Mouse (Mus musculus) lung, embryonic 15.5 days (tissue): ENCODE data around the gene Atf3. TPM values are rescaled to one million over a fixed set of nuclear protein-coding genes. Genes with fewer than 3 reads are reported as not detected.

Experiments used
- ATAC-seq: fragments of 200-750 bp; cut with Nextera tagmentation; 2 replicates; pipeline ENCODE4 v1.8.0; 2017; ENCODE audit warnings: moderate number of reproducible peaks, borderline replicate concordance; ENCODE audit not compliant: low FRiP score, low TSS enrichment; ENCODE audit errors: extremely low read depth
- H3K27ac ChIP-seq: fragments of 300-500 bp; sonication (generic); 2 replicates; pipeline ENCODE4 v1.5.1; 2015; ENCODE audit warnings: moderate library complexity, mild to moderate bottlenecking, inconsistent platforms
- H3K27me3 ChIP-seq: fragments of 300-500 bp; sonication (generic); 2 replicates; pipeline ENCODE4 v1.6.1; 2015; ENCODE audit warnings: inconsistent platforms
- H3K36me3 ChIP-seq: fragments of 300-500 bp; sonication (generic); 2 replicates; pipeline ENCODE4 v1.6.1; 2015; ENCODE audit warnings: inconsistent platforms
- H3K4me1 ChIP-seq: fragments of 300-500 bp; sonication (generic); 2 replicates; pipeline ENCODE4 v1.6.1; 2015; ENCODE audit warnings: inconsistent platforms
- H3K4me2 ChIP-seq: fragments of 300-500 bp; sonication (generic); 2 replicates; pipeline ENCODE4 v1.6.1; 2015; ENCODE audit warnings: inconsistent platforms, mild to moderate bottlenecking, moderate library complexity
- H3K4me3 ChIP-seq: fragments of 300-500 bp; sonication (generic); 2 replicates; pipeline ENCODE4 v1.5.1; 2015; ENCODE audit warnings: mild to moderate bottlenecking, inconsistent platforms
- H3K9ac ChIP-seq: fragments of 300-500 bp; sonication (generic); 2 replicates; pipeline ENCODE4 v1.6.1; 2015; ENCODE audit warnings: inconsistent platforms
- H3K9me3 ChIP-seq: fragments of 300-500 bp; sonication (generic); 2 replicates; pipeline ENCODE4 v1.6.1; 2016; ENCODE audit warnings: inconsistent platforms
- WGBS: fragments of 180-500 bp; shearing (Covaris S2); methylation state at CpG from one replicate; pipeline ENCODE4 v1.1.7; 2015; 5-methylcytosine and 5-hydroxymethylcytosine counted together
- polyA plus RNA-seq: library from polyadenylated mRNA; unstranded; fragments of >200 nt; fragmentation: Nextera tagmentation; extraction: Ambion mirVana; gene quantifications from 2 replicates; pipeline ENCODE4 v1.2.1, GENCODE M21; 2015

Atf3 gene
- polyA plus RNA-seq, 1 experiment from 2014 or later, result 4.1 TPM

DNA sequence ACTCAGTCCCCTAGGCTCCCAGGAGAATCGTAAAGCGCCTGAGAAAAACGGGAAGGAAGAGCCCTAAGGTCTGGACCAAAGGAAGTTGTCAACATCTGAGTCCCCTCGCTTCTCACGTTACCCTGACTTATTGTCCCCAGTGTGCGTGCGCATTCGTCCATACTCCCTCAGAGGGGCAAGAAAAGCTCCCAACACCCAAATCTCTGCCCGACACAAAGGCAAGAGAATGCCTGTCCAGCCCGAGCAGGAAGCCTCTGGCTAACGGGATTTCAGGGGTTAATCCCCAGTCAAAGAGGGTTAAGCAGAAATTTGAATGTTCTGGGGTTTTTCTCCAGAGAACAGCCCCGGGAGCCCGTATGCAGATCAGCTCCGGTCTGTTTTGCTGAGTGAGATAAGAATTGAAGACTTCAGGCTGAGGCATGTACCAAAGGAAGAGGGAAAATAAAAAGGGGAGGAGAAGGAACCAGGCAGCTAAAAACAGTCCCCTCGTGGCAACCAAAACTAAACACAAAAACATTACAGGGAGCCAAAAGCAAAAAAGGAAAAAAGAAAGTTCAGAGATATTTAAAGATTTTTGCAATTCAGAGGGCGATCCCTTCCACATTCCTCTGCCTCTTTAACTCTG, 32.0 kb downstream of the Atf3 start:
- no peak for ATAC-seq
- peaks cover 42% of the 10 kb centered on the region for H3K4me1 ChIP-seq
- under 1% methylated on average over 16 of the region's 16 CpGs for WGBS

DNA sequence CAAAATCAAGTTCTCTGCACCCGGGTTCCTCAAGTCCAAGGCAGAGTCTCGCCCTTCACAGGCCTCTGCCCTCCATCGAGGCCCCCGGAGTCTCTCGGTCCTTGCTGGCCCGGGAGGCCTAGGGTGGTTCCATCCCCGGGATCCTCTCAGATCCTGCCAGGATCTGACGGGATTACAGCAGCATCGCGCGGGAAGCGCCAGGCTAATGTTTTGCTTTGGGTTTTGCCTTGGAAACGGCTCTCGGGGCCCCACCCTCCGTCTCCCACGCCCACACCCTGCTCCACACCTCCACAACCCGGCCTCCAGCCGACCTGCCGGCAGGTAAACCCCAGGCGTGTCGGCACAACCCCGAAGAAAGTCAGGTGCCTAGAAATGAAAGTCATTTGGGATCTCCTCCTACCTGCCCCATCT, 33.0 kb downstream of the Atf3 start:
- 0 out of 2 replicates have a peak overlapping the region, but pooled peaks have one; percentile 21 for H3K9ac ChIP-seq
- peaks cover 46% of the 10 kb centered on the region for H3K4me1 ChIP-seq
- H3K9me3 ChIP-seq, result no peaks in the 10 kb centered on the region
- H3K4me2 ChIP-seq, result peak overlapping the region; percentile 99
- peak overlapping the region; percentile 60 for H3K4me3 ChIP-seq
- ATAC-seq, result no peak
- H3K27ac ChIP-seq, result no peak overlapping the region
- WGBS, result 0% methylated on average over 22 of the region's 22 CpGs
- peaks cover 63% of the 10 kb centered on the region for H3K27me3 ChIP-seq
- no peaks in the 10 kb centered on the region for H3K36me3 ChIP-seq

More for the DNA sequence above, 32.0 kb downstream of the Atf3 start:
- H3K9ac ChIP-seq, result peak overlapping the region; percentile 4; the same call in 1 of the 2 replicates
- H3K27ac ChIP-seq, result peak overlapping the region; percentile 46; the same call in 1 of the 2 replicates
- no peaks in the 10 kb centered on the region for H3K36me3 ChIP-seq
- no peaks in the 10 kb centered on the region for H3K9me3 ChIP-seq
- H3K27me3 ChIP-seq, result peaks cover 66% of the 10 kb centered on the region
- H3K4me2 ChIP-seq, result peak overlapping the region; percentile 99
- H3K4me3 ChIP-seq, result peak overlapping the region; percentile 60

DNA sequence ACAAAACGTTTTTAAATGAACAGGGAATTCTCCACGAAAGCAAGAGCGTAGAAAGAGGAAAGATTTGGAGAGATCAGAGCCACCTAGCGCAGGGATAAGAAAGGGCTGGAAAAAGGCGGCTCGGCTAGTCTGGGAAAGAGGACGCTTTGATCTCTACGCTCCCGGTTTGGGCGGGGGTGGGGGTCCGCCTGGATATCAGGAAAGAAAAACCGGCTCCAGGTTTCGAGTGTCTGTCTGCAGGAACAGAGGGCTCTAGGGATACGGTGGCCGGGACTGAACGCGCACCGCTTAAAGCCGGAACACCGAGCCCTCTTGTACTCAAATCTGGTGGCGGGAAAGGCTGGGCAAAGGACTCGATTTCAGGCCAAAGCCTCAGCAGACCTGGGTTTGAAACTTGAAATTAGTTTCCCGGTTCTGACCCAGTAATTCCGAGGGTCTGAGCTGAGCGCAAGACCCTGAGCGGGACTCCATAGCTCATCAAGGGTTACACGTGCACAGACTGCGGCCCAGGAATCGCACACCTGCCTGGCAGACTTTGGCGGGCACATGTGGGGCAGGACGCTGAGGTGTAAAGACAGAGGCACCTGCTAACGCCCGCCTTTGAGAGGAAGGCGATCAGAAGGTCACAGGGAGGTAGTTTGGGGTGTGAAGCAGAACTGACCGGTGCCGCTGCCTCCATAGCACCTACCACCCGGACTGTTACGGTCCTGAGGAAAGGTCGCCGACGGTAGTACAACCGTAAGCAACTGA, 33.6 kb downstream of the Atf3 start:
- H3K4me1 ChIP-seq, result peaks cover 48% of the 10 kb centered on the region
- peaks cover 61% of the 10 kb centered on the region for H3K27me3 ChIP-seq
- WGBS, result 2% methylated on average over 42 of the region's 42 CpGs
- 0 out of 2 replicates have a peak overlapping the region, but pooled peaks have one; percentile 21 for H3K9ac ChIP-seq
- no peaks in the 10 kb centered on the region for H3K36me3 ChIP-seq
- no peaks in the 10 kb centered on the region for H3K9me3 ChIP-seq
- peak overlapping the region; percentile 57 for H3K27ac ChIP-seq
- peak overlapping the region; percentile 60 for H3K4me3 ChIP-seq
- H3K4me2 ChIP-seq, result peak overlapping the region; percentile 99
- ATAC-seq, result no peak

DNA sequence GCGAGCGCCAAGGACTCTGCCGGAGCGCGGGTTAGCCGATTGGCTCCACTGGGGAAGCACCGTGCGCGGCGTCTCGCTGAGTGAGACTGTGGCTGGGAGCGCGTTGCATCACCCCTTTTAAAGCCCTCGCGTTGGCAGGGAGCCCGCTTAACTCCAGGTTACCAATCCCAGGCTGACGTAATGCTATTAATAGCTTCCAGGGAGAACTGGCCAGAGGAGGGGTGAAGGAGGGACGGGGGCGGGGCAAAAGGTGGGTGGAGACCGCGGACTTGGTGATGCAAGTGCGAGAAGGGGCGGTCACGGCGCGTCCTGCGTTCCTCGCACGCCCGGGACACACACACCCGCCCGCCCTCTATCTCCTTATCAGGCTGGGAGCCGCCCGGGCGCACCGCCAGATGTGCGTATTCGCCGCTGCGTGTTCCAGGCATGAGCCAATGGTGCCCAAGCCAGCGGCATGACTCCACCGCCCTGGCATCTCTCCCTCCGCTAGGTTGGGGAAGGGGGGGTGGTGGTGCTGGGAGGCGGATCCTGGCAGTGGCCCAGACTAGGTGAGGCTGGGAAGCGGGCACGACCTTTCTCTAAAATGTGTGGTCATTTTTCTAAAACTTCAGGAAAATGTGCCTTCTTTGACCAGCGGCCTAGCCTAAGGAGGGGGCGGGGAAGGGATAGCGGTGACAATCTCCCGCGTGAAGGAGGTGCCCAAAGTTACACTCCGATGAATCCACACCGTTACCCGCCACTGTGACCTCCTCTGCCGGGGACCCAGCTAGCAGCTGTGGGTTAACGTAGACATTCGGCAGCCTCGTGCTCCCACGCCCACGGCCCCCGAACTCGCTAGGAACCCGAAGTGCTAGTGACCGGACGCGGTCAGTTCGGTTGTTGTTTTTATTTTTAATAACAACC, 34.4 kb downstream of the Atf3 start:
- peaks cover 53% of the 10 kb centered on the region for H3K27me3 ChIP-seq
- H3K4me1 ChIP-seq, result peaks cover 54% of the 10 kb centered on the region

DNA sequence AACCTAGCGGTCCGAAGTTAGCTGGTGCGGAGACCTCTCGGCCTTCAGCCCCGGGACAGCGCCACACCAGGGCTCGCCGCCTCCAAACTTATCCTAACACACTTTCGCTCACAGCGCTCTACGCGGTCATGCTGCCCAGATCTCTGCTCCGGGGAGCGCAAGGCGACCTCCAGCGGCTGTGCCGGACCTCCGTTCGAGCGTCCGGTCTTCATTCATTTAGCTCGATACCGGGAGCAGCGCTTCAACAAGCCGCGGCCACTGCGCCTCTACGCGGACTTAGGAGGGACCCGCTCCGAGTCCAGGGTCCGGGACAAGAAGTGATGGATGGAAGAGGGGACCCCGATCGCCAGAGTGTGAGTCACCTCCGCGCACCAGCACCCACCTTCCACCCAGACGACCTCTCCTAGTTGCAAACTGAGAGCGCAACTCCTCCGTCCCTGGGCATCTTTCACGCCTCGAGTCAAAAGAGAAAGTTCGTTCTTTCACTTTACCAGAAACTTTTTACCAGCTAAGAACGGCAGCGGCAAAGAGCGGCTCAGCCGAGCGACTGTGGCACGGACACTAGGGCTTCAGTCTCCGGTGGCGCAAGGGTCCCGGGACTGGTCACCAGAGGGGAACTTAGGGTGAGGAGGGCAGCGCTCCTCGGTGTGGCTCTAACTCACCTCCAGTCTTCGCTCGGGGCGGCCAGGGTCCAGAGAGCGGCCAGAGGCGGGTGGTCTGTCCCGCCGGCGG, 35.2 kb downstream of the Atf3 start:
- Histone ChIP-seq H3K9ac (peak overlapping the region; percentile 55), H3K36me3 (no peaks in the 10 kb centered on the region), H3K4me2 (peak overlapping the region; percentile 99), H3K27me3 (peaks cover 47% of the 10 kb centered on the region), H3K27ac (peak overlapping the region; percentile 86), H3K9me3 (no peaks in the 10 kb centered on the region), H3K4me1 (peaks cover 59% of the 10 kb centered on the region), H3K4me3 (peak overlapping the region; percentile 60)
- ATAC-seq, result peak; percentile 5; the same call in 1 of the 2 replicates
- WGBS, result under 1% methylated on average over 61 of the region's 61 CpGs

More for the DNA sequence above, 34.4 kb downstream of the Atf3 start:
- peak; percentile 93 for ATAC-seq
- Histone ChIP-seq H3K9me3 (no peaks in the 10 kb centered on the region), H3K9ac (peak overlapping the region; percentile 55), H3K4me2 (peak overlapping the region; percentile 99), H3K36me3 (no peaks in the 10 kb centered on the region), H3K4me3 (peak overlapping the region; percentile 60), H3K27ac (peak overlapping the region; percentile 86)
- WGBS, result under 1% methylated on average over 67 of the region's 67 CpGs

DNA sequence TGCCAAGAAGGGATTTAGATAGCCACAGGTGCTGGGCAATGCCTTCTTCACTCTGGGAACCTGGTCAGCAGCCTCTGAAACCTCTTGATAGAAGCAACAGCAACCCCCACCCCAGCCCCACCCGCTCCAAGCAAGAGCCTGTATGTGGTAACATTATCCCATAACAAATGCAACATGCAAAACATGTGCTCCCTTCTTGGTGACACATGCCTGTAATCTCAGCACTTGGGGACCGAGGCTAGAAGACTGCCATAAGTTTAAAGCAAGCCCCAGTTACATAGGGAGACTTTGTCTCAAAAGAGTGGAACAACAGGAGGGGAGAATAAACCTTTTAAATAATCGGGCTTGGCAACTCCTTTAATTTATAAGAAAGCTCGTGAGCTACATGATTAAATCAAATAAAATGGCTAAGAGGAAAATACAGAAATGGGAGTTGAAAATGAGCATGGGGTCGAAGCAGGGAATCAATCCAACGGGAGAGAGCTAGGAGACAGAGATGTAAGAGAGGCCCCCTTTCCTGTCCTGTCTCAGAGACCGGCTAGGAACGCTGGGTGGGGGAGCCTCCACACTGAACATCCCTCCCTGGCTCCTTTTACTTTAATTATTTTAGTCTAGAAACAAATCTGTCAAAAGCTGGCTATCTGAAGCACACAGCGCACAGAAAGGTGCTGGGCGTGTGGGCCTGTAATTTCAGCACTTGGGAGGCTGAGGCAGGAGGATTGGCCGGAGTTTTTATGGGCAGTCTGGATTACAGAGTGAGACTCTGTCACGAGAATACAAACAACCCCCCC, 36.2 kb downstream of the Atf3 start:
- no peak overlapping the region for H3K27ac ChIP-seq
- no peak overlapping the region for H3K9ac ChIP-seq
- peak overlapping the region; percentile 60 for H3K4me3 ChIP-seq
- H3K27me3 ChIP-seq, result peaks cover 38% of the 10 kb centered on the region
- H3K9me3 ChIP-seq, result no peaks in the 10 kb centered on the region
- ATAC-seq, result no peak
- H3K4me2 ChIP-seq, result peak overlapping the region; percentile 99
- peaks cover 56% of the 10 kb centered on the region for H3K4me1 ChIP-seq
- WGBS, result 44% methylated on average over 12 of the region's 12 CpGs
- no peaks in the 10 kb centered on the region for H3K36me3 ChIP-seq

DNA sequence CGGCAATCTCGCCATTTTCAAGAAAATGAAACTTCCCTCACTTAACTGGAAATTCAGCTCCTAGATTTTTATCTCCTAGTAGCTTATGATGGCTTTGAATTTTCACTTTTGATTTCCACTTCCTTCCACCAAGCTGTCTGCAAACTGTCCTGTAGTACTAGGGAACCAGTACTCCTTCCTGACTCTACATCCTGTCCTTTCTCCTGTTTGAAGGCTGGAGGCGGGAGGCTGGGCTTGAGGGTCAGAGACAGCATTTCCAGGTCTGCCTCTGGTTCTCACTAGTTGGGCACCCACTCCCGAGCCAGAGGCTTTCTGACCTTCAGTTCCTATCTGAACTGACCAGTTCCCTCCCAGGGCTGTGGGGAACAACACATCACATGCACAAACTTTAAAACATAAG, 37.4 kb downstream of the Atf3 start:
- H3K4me1 ChIP-seq, result peaks cover 43% of the 10 kb centered on the region
- no peaks in the 10 kb centered on the region for H3K36me3 ChIP-seq
- ATAC-seq, result no peak
- no peak overlapping the region for H3K9ac ChIP-seq
- H3K4me3 ChIP-seq, result no peak overlapping the region
- WGBS, result 64% methylated on average over 4 of the region's 4 CpGs
- H3K4me2 ChIP-seq, result peak overlapping the region; percentile 16; the same call in 1 of the 2 replicates
- H3K27me3 ChIP-seq, result peaks cover 26% of the 10 kb centered on the region
- H3K9me3 ChIP-seq, result no peaks in the 10 kb centered on the region
- 0 out of 2 replicates have a peak overlapping the region, but pooled peaks have one; percentile 12 for H3K27ac ChIP-seq

DNA sequence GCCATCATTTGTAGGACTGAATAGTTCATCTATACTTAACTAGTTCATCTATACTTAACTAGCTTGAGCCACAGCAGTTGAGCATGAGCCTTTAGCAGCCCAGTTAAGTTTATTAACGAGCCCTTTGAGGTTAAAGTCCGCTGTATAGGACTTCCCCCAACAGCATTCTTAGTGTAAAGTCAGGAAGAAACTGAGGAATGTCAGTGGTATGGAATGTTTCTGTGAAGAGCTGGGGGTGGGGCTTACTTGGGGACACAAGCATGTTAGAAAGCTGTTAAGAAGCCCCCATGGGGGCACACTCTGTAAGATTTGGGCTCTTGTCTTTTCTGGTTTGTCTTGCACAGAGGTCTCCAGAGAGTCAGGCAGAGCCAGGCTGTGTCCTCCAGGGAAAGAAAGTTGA, 38.0 kb downstream of the Atf3 start:
- no peak for ATAC-seq
- Histone ChIP-seq H3K27ac (0 out of 2 replicates have a peak overlapping the region, but pooled peaks have one; percentile 12), H3K4me2 (peak overlapping the region; percentile 16; the same call in 1 of the 2 replicates), H3K36me3 (no peaks in the 10 kb centered on the region), H3K4me1 (peaks cover 37% of the 10 kb centered on the region), H3K9ac (no peak overlapping the region), H3K9me3 (no peaks in the 10 kb centered on the region), H3K4me3 (no peak overlapping the region), H3K27me3 (peaks cover 21% of the 10 kb centered on the region)
- 16% methylated on average over 2 of the region's 2 CpGs for WGBS

DNA sequence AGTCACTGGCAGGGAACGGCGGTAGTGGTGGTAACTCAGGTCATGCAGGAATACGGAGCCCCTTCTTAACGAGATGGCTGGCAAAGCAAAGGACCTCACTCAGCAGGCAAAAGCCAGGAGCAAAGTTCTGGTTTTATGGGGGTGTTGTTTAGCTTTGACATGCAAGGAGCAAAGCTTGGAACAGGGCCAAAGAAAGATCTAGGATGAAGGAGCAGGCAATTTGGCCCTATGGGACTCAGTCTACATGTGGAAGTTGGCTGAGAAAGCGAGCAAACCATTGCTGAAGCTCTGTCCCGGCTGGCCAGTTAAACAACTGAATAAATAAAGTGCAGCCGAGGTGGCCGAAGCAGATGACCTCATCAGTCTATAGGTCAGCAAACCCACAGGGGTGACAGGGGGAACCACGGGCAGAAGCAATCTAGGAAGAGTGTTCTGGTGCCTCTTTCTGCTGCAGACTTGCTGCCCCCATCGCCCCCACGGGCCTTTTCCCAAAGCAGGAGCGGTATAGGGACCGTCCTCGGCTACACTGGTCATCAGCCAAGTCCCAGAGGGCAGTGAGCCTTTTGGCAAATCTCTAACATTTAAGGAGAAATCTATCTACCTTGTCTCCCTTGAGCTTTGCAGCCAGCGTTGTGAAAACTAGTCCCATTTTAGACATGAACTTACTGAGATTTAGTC, 39.2 kb downstream of the Atf3 start:
- Histone ChIP-seq H3K4me2 (peak overlapping the region; percentile 5; the same call in 1 of the 2 replicates), H3K27me3 (0 out of 2 replicates have a peak, but pooled peaks cover 12% of the 10 kb centered on the region), H3K27ac (no peak overlapping the region), H3K4me3 (no peak overlapping the region), H3K9me3 (no peaks in the 10 kb centered on the region), H3K36me3 (no peaks in the 10 kb centered on the region), H3K4me1 (peaks cover 25% of the 10 kb centered on the region), H3K9ac (no peak overlapping the region)
- WGBS, result 29% methylated on average over 15 of the region's 15 CpGs
- ATAC-seq, result no peak

DNA sequence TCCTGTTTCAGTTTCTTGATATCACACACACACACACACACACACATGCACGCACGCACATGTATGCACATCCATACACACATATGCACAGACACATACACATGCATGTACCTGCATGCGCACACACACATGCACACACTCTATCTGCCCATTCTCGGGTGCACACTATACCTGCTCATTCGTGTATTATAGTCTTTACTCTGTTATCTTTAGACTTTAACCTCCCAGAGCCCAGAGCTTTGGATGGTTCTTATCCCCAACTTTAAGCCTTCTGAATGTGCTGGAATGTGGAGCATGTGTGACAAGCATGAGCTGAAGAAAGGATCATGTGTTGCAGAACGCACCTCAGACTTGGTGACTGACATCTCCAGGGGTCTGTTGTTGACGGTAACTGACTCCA, 41.0 kb downstream of the Atf3 start:
- Histone ChIP-seq H3K4me2 (no peak overlapping the region), H3K27ac (no peak overlapping the region), H3K4me3 (no peak overlapping the region), H3K36me3 (no peaks in the 10 kb centered on the region), H3K9ac (no peak overlapping the region), H3K27me3 (0 out of 2 replicates have a peak, but pooled peaks cover 12% of the 10 kb centered on the region), H3K4me1 (peaks cover 21% of the 10 kb centered on the region), H3K9me3 (no peaks in the 10 kb centered on the region)
- 62% methylated on average over 7 of the region's 7 CpGs for WGBS
- no peak for ATAC-seq
